Mouse (Mus musculus): ENCODE measurements around the gene Cyp2d22. TPM values are rescaled to one million over a fixed set of nuclear protein-coding genes. Genes with fewer than 3 reads are reported as not detected.
A peak's percentile ranks its signal among the peaks of the same experiment; 100 is the strongest.

Cyp2d22 gene
- 1.4 and 2.2 TPM in 2 replicates for polyA plus RNA-seq (2014; fragmentation: Nextera tagmentation; extraction: Ambion mirVana)

- H3K4me1 ChIP-seq (ENCODE audit: control insufficient read depth, insufficient read depth, low read length), result no peaks in the 10 kb centered on the region
- no peaks in the 10 kb centered on the region for H3K36me3 ChIP-seq (replicated peaks; ENCODE audit: control insufficient read depth, insufficient read depth, low read depth, low read length)
- peak within 1 kb of the TSS; percentile 67 for H3K4me2 ChIP-seq (ENCODE audit: low read depth, low read length)
- no peaks in the 10 kb centered on the region for H3K27me3 ChIP-seq (ENCODE audit: control insufficient read depth, insufficient read depth, low read length)
- peak within 1 kb of the TSS; percentile 36 for H3K4me3 ChIP-seq (ENCODE audit: low read depth, low read length)
- no peaks in the 10 kb centered on the region for H3K9me3 ChIP-seq (replicated peaks; ENCODE audit: control insufficient read depth, low read length)
- H3K27ac ChIP-seq (replicated peaks; ENCODE audit: low read depth, low read length), result no peak within 1 kb of the TSS
- under 1% methylated on average over 18 of the region's 24 CpGs for WGBS
- peak within 1 kb of the TSS; percentile 66 for H3K9ac ChIP-seq (replicated peaks; ENCODE audit: low read length)
- DNase-seq (ENCODE audit: low spot score), result peak; percentile 62
- ATAC-seq (replicated peaks; ENCODE audit: insufficient number of reproducible peaks, low FRiP score, low TSS enrichment, low read depth), result peak; percentile 76
These were observed at the start of gene Cyp2d22 for GRCm38 (mm10) chr15:82379871-82380713. Gene Cyp2d22, minus strand, starts transcription at chr15:82380260.

GRCm38 (mm10) chr15:82423471-82423870 lies 43.4 kb upstream of the Cyp2d22 start:
- Histone ChIP-seq H3K36me3 (replicated peaks; ENCODE audit: control insufficient read depth, insufficient read depth, low read depth, low read length) (no peaks in the 10 kb centered on the region), H3K27me3 (ENCODE audit: control insufficient read depth, insufficient read depth, low read length) (no peaks in the 10 kb centered on the region), H3K9me3 (replicated peaks; ENCODE audit: control insufficient read depth, low read length) (no peaks in the 10 kb centered on the region), H3K4me2 (ENCODE audit: low read depth, low read length) (no peak overlapping the region), H3K27ac (replicated peaks; ENCODE audit: low read depth, low read length) (no peak overlapping the region), H3K4me1 (ENCODE audit: control insufficient read depth, insufficient read depth, low read length) (no peaks in the 10 kb centered on the region), H3K9ac (replicated peaks; ENCODE audit: low read length) (no peak overlapping the region), H3K4me3 (ENCODE audit: low read depth, low read length) (no peak overlapping the region)
- 71% methylated on average over 3 of the region's 3 CpGs for WGBS
- DNase-seq (ENCODE audit: low spot score) (no peak), ATAC-seq (replicated peaks; ENCODE audit: insufficient number of reproducible peaks, low FRiP score, low TSS enrichment, low read depth) (no peak)

DNA sequence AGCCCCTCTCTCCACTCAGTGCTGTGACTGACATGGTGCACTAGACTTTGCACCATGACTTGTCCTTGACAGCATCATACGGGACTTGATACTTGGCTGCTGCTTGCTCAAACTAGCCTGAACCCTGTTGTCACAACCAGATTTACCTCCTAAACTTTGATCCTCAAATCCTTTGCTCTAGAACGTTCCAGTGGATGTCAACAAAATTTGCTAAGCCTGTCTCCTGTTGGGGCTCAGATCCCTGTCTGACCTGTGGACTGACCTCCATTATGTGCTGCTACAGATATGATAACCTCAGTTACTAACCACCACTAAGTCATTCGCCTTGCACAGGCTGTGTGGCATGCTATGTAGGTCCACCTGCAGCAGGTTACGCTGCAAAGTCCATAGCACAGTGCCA lies 42.9 kb upstream of the Cyp2d22 start:
- DNase-seq (ENCODE audit: low spot score) (no peak), ATAC-seq (replicated peaks; ENCODE audit: insufficient number of reproducible peaks, low FRiP score, low TSS enrichment, low read depth) (no peak)
- Histone ChIP-seq H3K27me3 (ENCODE audit: control insufficient read depth, insufficient read depth, low read length) (no peaks in the 10 kb centered on the region), H3K4me3 (ENCODE audit: low read depth, low read length) (no peak overlapping the region), H3K27ac (replicated peaks; ENCODE audit: low read depth, low read length) (no peak overlapping the region), H3K4me2 (ENCODE audit: low read depth, low read length) (no peak overlapping the region), H3K9ac (replicated peaks; ENCODE audit: low read length) (no peak overlapping the region), H3K9me3 (replicated peaks; ENCODE audit: control insufficient read depth, low read length) (no peaks in the 10 kb centered on the region), H3K4me1 (ENCODE audit: control insufficient read depth, insufficient read depth, low read length) (no peaks in the 10 kb centered on the region), H3K36me3 (replicated peaks; ENCODE audit: control insufficient read depth, insufficient read depth, low read depth, low read length) (no peaks in the 10 kb centered on the region)
- 77% methylated on average over 4 of the region's 4 CpGs for WGBS

- Histone ChIP-seq H3K9ac (replicated peaks; ENCODE audit: low read length) (no peak overlapping the region), H3K4me2 (ENCODE audit: low read depth, low read length) (no peak overlapping the region), H3K4me1 (ENCODE audit: control insufficient read depth, insufficient read depth, low read length) (no peaks in the 10 kb centered on the region), H3K27me3 (ENCODE audit: control insufficient read depth, insufficient read depth, low read length) (no peaks in the 10 kb centered on the region), H3K9me3 (replicated peaks; ENCODE audit: control insufficient read depth, low read length) (no peaks in the 10 kb centered on the region), H3K4me3 (ENCODE audit: low read depth, low read length) (no peak overlapping the region), H3K27ac (replicated peaks; ENCODE audit: low read depth, low read length) (no peak overlapping the region), H3K36me3 (replicated peaks; ENCODE audit: control insufficient read depth, insufficient read depth, low read depth, low read length) (no peaks in the 10 kb centered on the region)
- DNase-seq (ENCODE audit: low spot score) (no peak), ATAC-seq (replicated peaks; ENCODE audit: insufficient number of reproducible peaks, low FRiP score, low TSS enrichment, low read depth) (no peak)
- 79% methylated on average over 1 of the region's 1 CpGs for WGBS
These were observed 38.6 kb upstream of the Cyp2d22 start for GRCm38 (mm10) chr15:82418616-82419015.

GRCm38 (mm10) chr15:82416797-82417789 lies 37.0 kb upstream of the Cyp2d22 start:
- no peaks in the 10 kb centered on the region for H3K4me1 ChIP-seq (ENCODE audit: control insufficient read depth, insufficient read depth, low read length)
- no peaks in the 10 kb centered on the region for H3K27me3 ChIP-seq (ENCODE audit: control insufficient read depth, insufficient read depth, low read length)
- peak; percentile 67 for DNase-seq (ENCODE audit: low spot score)
- WGBS, result 22% methylated on average over 16 of the region's 16 CpGs
- H3K9ac ChIP-seq (replicated peaks; ENCODE audit: low read length), result peak overlapping the region; percentile 19; the same call in 1 of the 2 replicates
- peak; percentile 73 for ATAC-seq (replicated peaks; ENCODE audit: insufficient number of reproducible peaks, low FRiP score, low TSS enrichment, low read depth)
- no peaks in the 10 kb centered on the region for H3K9me3 ChIP-seq (replicated peaks; ENCODE audit: control insufficient read depth, low read length)
- H3K36me3 ChIP-seq (replicated peaks; ENCODE audit: control insufficient read depth, insufficient read depth, low read depth, low read length), result no peaks in the 10 kb centered on the region
- H3K4me3 ChIP-seq (ENCODE audit: low read depth, low read length), result no peak overlapping the region
- H3K27ac ChIP-seq (replicated peaks; ENCODE audit: low read depth, low read length), result no peak overlapping the region
- H3K4me2 ChIP-seq (ENCODE audit: low read depth, low read length), result peak overlapping the region; percentile 7; the same call in 1 of the 2 replicates

DNA sequence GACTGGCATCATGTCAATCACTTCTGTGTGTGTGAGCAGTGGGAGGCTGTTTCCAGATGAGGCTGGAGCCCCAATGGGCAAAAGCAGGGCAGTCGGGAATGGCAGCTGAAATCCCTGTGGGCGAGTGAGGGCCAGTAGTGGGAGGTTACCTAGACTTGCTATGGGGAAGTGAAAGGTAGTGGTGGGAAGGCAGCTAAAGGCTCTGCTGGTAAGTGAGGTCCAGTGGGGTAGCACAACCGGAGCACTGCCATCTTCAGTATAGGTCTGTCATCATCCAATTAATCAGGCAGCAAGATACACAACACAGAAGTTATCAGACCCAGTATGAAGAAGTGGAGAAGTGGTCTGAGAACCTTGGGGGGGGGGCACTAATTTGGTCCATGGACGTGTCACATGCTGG lies 27.5 kb upstream of the Cyp2d22 start:
- WGBS, result 76% methylated on average over 4 of the region's 4 CpGs
- DNase-seq (ENCODE audit: low spot score) (no peak), ATAC-seq (replicated peaks; ENCODE audit: insufficient number of reproducible peaks, low FRiP score, low TSS enrichment, low read depth) (no peak)
- no peak overlapping the region for H3K27ac ChIP-seq (replicated peaks; ENCODE audit: low read depth, low read length)
- H3K27me3 ChIP-seq (ENCODE audit: control insufficient read depth, insufficient read depth, low read length), result no peaks in the 10 kb centered on the region
- H3K4me2 ChIP-seq (ENCODE audit: low read depth, low read length), result no peak overlapping the region
- H3K4me1 ChIP-seq (ENCODE audit: control insufficient read depth, insufficient read depth, low read length), result no peaks in the 10 kb centered on the region
- H3K9ac ChIP-seq (replicated peaks; ENCODE audit: low read length), result no peak overlapping the region
- H3K36me3 ChIP-seq (replicated peaks; ENCODE audit: control insufficient read depth, insufficient read depth, low read depth, low read length), result no peaks in the 10 kb centered on the region
- no peak overlapping the region for H3K4me3 ChIP-seq (ENCODE audit: low read depth, low read length)
- H3K9me3 ChIP-seq (replicated peaks; ENCODE audit: control insufficient read depth, low read length), result no peaks in the 10 kb centered on the region

- DNase-seq (ENCODE audit: low spot score), result no peak
- no peaks in the 10 kb centered on the region for H3K4me1 ChIP-seq (ENCODE audit: control insufficient read depth, insufficient read depth, low read length)
- no peaks in the 10 kb centered on the region for H3K36me3 ChIP-seq (replicated peaks; ENCODE audit: control insufficient read depth, insufficient read depth, low read depth, low read length)
- H3K9ac ChIP-seq (replicated peaks; ENCODE audit: low read length), result no peak within 1 kb of the TSS
- ATAC-seq (replicated peaks; ENCODE audit: insufficient number of reproducible peaks, low FRiP score, low TSS enrichment, low read depth), result no peak
- no peaks in the 10 kb centered on the region for H3K27me3 ChIP-seq (ENCODE audit: control insufficient read depth, insufficient read depth, low read length)
- H3K4me3 ChIP-seq (ENCODE audit: low read depth, low read length), result no peak within 1 kb of the TSS
- H3K4me2 ChIP-seq (ENCODE audit: low read depth, low read length), result no peak within 1 kb of the TSS
- H3K27ac ChIP-seq (replicated peaks; ENCODE audit: low read depth, low read length), result no peak within 1 kb of the TSS
- 86% methylated on average over 6 of the region's 6 CpGs for WGBS
- no peaks in the 10 kb centered on the region for H3K9me3 ChIP-seq (replicated peaks; ENCODE audit: control insufficient read depth, low read length)
These were observed 26.9 kb upstream of the Cyp2d22 start, which contains the start of gene Cyp2d10 for GRCm38 (mm10) chr15:82406981-82407380. Gene Cyp2d10, minus strand, starts transcription at chr15:82407195.

Measured in embryonic facial prominence, embryonic 11.5 days (tissue).